Mouse (Mus musculus) liver, postnatal 0 days (tissue): ENCODE results near the gene Sestd1. TPM values are rescaled to one million over a fixed set of nuclear protein-coding genes. Genes with fewer than 3 reads are reported as not detected.
A peak's percentile ranks its signal among the peaks of the same experiment; 100 is the strongest.

Experiments
- ATAC-seq: fragments of 200-750 bp; cut with Nextera tagmentation; 2 replicates; pipeline ENCODE4 v1.8.0; 2017; ENCODE audit warnings: mild to moderate bottlenecking, moderate library complexity
- DNase-seq: peaks from one replicate; pipeline ENCODE4 v3.0.0-alpha.2; 2016
- H3K27ac ChIP-seq: fragments of 300-500 bp; sonication (generic); 2 replicates; pipeline ENCODE4 v1.5.1; 2014; ENCODE audit warnings: antibody characterized with exemption, moderate library complexity, mild to moderate bottlenecking, low read depth
- H3K27me3 ChIP-seq: fragments of 300-500 bp; sonication (generic); 2 replicates; pipeline ENCODE4 v1.6.1; 2014; ENCODE audit warnings: low read length, control low read depth, mixed read lengths; ENCODE audit not compliant: insufficient read depth
- H3K36me3 ChIP-seq: fragments of 300-500 bp; sonication (generic); replicated peaks from 2 replicates; pipeline ENCODE4 v1.6.1; 2014; ENCODE audit warnings: mild to moderate bottlenecking, control low read depth, low read length, moderate library complexity, mixed read lengths; ENCODE audit not compliant: insufficient read depth
- H3K4me1 ChIP-seq: fragments of 300-500 bp; sonication (generic); 2 replicates; pipeline ENCODE4 v1.6.1; 2014; ENCODE audit warnings: antibody characterized with exemption, mild to moderate bottlenecking, control low read depth; ENCODE audit not compliant: insufficient read depth
- H3K4me2 ChIP-seq: fragments of 300-500 bp; sonication (generic); 2 replicates; pipeline ENCODE4 v1.6.1; 2014; ENCODE audit warnings: low read depth, mild to moderate bottlenecking, low read length, moderate library complexity, mixed read lengths
- H3K4me3 ChIP-seq: fragments of 300-500 bp; sonication (generic); 2 replicates; pipeline ENCODE4 v1.5.1; 2014; ENCODE audit warnings: low read depth, low read length
- H3K9ac ChIP-seq: fragments of 300-500 bp; sonication (generic); replicated peaks from 2 replicates; pipeline ENCODE4 v1.6.1; 2014; ENCODE audit warnings: mild to moderate bottlenecking, moderate library complexity
- H3K9me3 ChIP-seq: fragments of 300-500 bp; sonication (generic); 2 replicates; pipeline ENCODE4 v1.6.1; 2016; ENCODE audit warnings: mild to moderate bottlenecking, control low read depth, low read length, mixed read lengths
- CTCF ChIP-seq: sonication (generic); IDR thresholded peaks from 2 replicates; pipeline ENCODE4 v1.5.1; 2016; ENCODE audit warnings: antibody characterized with exemption, low read depth
- EP300 ChIP-seq: IDR thresholded peaks from 2 replicates; pipeline ENCODE4 v1.6.1; 2016; ENCODE audit warnings: antibody characterized with exemption, low read depth, mild to moderate bottlenecking
- WGBS: fragments of 180-500 bp; shearing (Covaris S2); extraction: QIAGEN DNeasy Blood & Tissue Kit; methylation state at CpG from one replicate; pipeline ENCODE4 v1.1.7; 2014; ENCODE audit not compliant: insufficient replicate concordance; 5-methylcytosine and 5-hydroxymethylcytosine counted together
- polyA plus RNA-seq: library from polyadenylated mRNA; unstranded; fragments of >200 nt; fragmentation: Nextera tagmentation; extraction: Ambion mirVana; gene quantifications from 2 replicates; pipeline ENCODE4 v1.2.1, GENCODE M21; 2015

Sestd1 gene
- polyA plus RNA-seq, 1 experiment from 2014 or later: 0.61 TPM

DNA sequence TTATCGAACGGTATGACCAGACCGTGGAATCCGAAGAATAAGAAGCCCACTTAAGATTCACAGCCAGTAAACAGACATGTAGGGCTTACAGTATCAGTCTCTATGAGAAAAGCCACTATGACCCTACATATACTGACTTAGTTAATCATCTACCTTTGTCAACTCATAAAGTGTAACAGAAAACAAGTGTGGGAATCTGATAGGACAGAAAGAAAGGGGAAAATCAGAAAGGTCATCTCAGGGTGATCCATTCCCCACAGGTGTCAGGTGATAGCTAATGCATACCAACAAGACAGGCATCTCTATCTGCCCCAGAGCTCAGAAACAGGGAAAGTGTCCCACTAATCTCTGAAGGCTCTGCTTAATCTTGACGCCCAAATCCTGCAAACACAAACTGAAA is 4.5 kb downstream of the Sestd1 start:
- TF ChIP-seq CTCF (no peak), EP300 (no peak)
- WGBS: 78% methylated on average over 5 of the region's 5 CpGs

GRCm38 (mm10) chr2:77274976-77275641 is 5.3 kb downstream of the Sestd1 start:
- no peak for DNase-seq
- TF ChIP-seq EP300 (no peak), CTCF (no peak)
- Histone ChIP-seq H3K9ac (no peak overlapping the region), H3K27ac (no peak overlapping the region), H3K4me3 (no peak overlapping the region), H3K36me3 (no peaks in the 10 kb centered on the region), H3K27me3 (peaks cover 5% of the 10 kb centered on the region; the same call in 1 of the 2 replicates), H3K9me3 (no peaks in the 10 kb centered on the region), H3K4me1 (peaks cover 3% of the 10 kb centered on the region; the same call in 1 of the 2 replicates), H3K4me2 (no peak overlapping the region)
- no peak for ATAC-seq
- 71% methylated on average over 9 of the region's 9 CpGs for WGBS

More for the DNA sequence above, 4.5 kb downstream of the Sestd1 start:
- H3K9me3 ChIP-seq: no peaks in the 10 kb centered on the region
- DNase-seq: no peak
- peak; percentile 16; the same call in 1 of the 2 replicates for ATAC-seq
- no peak overlapping the region for H3K9ac ChIP-seq
- no peak overlapping the region for H3K27ac ChIP-seq
- no peak overlapping the region for H3K4me2 ChIP-seq
- H3K27me3 ChIP-seq: peaks cover 5% of the 10 kb centered on the region; the same call in 1 of the 2 replicates
- H3K4me3 ChIP-seq: no peak overlapping the region
- no peaks in the 10 kb centered on the region for H3K36me3 ChIP-seq
- H3K4me1 ChIP-seq: peaks cover 4% of the 10 kb centered on the region; the same call in 1 of the 2 replicates

DNA sequence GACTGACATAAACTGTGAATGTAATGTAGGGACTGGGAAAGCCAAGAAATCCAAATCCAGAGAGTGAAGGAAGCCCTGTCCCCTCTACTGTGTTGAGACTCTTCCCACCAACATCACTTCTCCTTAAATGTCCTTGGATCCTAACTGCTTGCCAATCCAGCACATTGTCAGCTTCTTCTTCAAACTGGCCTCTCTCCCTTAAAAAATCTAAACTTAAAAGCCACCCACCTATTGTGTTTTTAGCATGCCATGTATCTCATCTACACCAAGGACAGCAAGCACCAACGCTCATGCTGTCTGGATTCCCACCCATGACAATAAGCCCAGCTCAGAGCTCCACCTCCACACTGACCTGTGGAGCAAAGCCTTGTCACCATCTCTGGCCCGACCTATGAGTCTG is 7.4 kb downstream of the Sestd1 start:
- no peak for TF ChIP-seq EP300
- TF ChIP-seq CTCF: no peak
- Histone ChIP-seq H3K27me3 (no peaks in the 10 kb centered on the region), H3K9ac (no peak overlapping the region), H3K4me1 (no peaks in the 10 kb centered on the region), H3K4me3 (no peak overlapping the region), H3K9me3 (no peaks in the 10 kb centered on the region), H3K4me2 (no peak overlapping the region), H3K36me3 (no peaks in the 10 kb centered on the region), H3K27ac (no peak overlapping the region)
- ATAC-seq: no peak
- WGBS: 72% methylated on average over 2 of the region's 2 CpGs
- no peak for DNase-seq

- no peak for ATAC-seq
- no peak for DNase-seq
- 61% methylated on average over 7 of the region's 7 CpGs for WGBS
- H3K4me3 ChIP-seq: no peak overlapping the region
- no peak overlapping the region for H3K4me2 ChIP-seq
- no peaks in the 10 kb centered on the region for H3K36me3 ChIP-seq
- no peaks in the 10 kb centered on the region for H3K27me3 ChIP-seq
- no peak overlapping the region for H3K9ac ChIP-seq
- H3K27ac ChIP-seq: no peak overlapping the region
- no peaks in the 10 kb centered on the region for H3K9me3 ChIP-seq
- TF ChIP-seq CTCF (no peak), EP300 (no peak)
- no peaks in the 10 kb centered on the region for H3K4me1 ChIP-seq
These were observed 9.6 kb downstream of the Sestd1 start for GRCm38 (mm10) chr2:77270781-77271180.

GRCm38 (mm10) chr2:77270136-77270535 is 10.3 kb downstream of the Sestd1 start:
- Histone ChIP-seq H3K9ac (no peak overlapping the region), H3K4me2 (no peak overlapping the region), H3K27me3 (no peaks in the 10 kb centered on the region), H3K27ac (no peak overlapping the region), H3K4me3 (no peak overlapping the region), H3K36me3 (no peaks in the 10 kb centered on the region), H3K4me1 (no peaks in the 10 kb centered on the region), H3K9me3 (no peaks in the 10 kb centered on the region)
- WGBS: 71% methylated on average over 1 of the region's 1 CpGs
- no peak for ATAC-seq
- TF ChIP-seq CTCF: no peak
- TF ChIP-seq EP300: no peak
- no peak for DNase-seq

DNA sequence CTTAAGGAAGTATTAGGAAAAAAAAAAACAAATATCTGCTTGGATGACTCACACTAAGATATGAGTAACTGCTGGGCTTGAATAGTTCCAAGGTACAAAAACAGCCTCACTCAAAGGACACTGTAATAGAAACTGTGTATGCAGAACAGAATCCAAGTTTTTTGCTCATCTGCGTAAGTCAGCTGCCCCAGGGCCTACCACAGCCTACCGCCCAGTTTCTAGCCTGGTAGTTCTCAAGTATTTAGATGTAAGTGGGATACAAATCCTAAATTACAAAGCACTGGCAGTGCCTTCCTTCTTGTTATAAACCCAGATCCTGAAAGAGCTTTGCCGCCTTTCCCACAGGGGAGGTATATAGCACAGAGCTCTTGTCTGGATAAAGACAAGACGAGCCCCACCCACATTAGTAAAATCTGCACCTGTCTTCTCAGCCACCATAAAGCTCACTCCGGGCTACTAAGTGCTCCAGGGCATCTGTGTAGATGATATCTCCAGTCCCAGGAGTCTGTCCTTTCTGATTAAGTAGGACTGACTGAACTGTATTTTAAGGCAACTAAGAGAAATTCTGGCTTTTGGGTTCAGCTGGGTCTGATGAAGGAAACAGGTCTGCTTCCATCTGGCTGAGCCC is 11.7 kb downstream of the Sestd1 start:
- Histone ChIP-seq H3K4me3 (no peak overlapping the region), H3K27ac (no peak overlapping the region), H3K27me3 (no peaks in the 10 kb centered on the region), H3K9ac (no peak overlapping the region), H3K9me3 (no peaks in the 10 kb centered on the region), H3K36me3 (no peaks in the 10 kb centered on the region), H3K4me1 (no peaks in the 10 kb centered on the region), H3K4me2 (no peak overlapping the region)
- DNase-seq (no peak), ATAC-seq (no peak)
- TF ChIP-seq EP300: no peak
- TF ChIP-seq CTCF: no peak
- 74% methylated on average over 5 of the region's 5 CpGs for WGBS
